Mouse (Mus musculus) cortical plate, adult 2 months (tissue): Measurements from ENCODE around the gene Stat3. TPM values are rescaled to one million over a fixed set of nuclear protein-coding genes. Genes with fewer than 3 reads are reported as not detected.

Experiments used
- H3K27ac ChIP-seq: fragments of 200-500 bp; 2 replicates; pipeline ENCODE4 v1.5.1; 2012; ENCODE audit warnings: low read length, control low read depth, inconsistent platforms; ENCODE audit not compliant: insufficient read depth
- H3K4me1 ChIP-seq: fragments of 200-500 bp; 2 replicates; pipeline ENCODE4 v1.6.1; 2011; ENCODE audit warnings: low read length; ENCODE audit not compliant: control insufficient read depth, insufficient read depth
- H3K4me3 ChIP-seq: fragments of 200-500 bp; 2 replicates; pipeline ENCODE4 v1.5.1; 2011; ENCODE audit warnings: mild to moderate bottlenecking, low read length, control low read depth; ENCODE audit not compliant: insufficient read depth
- CTCF ChIP-seq: fragments of 200-500 bp; IDR thresholded peaks from 2 replicates; pipeline ENCODE4 v1.5.1; 2011; ENCODE audit warnings: mild to moderate bottlenecking, control low read depth, low read length; ENCODE audit not compliant: insufficient read depth; ENCODE audit errors: extremely low read depth
- POLR2A ChIP-seq: fragments of 200-500 bp; IDR thresholded peaks from 2 replicates; pipeline ENCODE4 v1.6.1; 2011; ENCODE audit warnings: mild to moderate bottlenecking, low read length, control low read depth; ENCODE audit not compliant: insufficient read depth; ENCODE audit errors: extremely low read depth
- polyA plus RNA-seq: library from polyadenylated mRNA; depleted of rRNA; stranded (reverse); fragments of >200 nt; gene quantifications from 2 replicates; pipeline ENCODE4 v1.2.3, GENCODE M21; 2012

Gene Stat3
- polyA plus RNA-seq, 1 experiment = 38.9 TPM

DNA sequence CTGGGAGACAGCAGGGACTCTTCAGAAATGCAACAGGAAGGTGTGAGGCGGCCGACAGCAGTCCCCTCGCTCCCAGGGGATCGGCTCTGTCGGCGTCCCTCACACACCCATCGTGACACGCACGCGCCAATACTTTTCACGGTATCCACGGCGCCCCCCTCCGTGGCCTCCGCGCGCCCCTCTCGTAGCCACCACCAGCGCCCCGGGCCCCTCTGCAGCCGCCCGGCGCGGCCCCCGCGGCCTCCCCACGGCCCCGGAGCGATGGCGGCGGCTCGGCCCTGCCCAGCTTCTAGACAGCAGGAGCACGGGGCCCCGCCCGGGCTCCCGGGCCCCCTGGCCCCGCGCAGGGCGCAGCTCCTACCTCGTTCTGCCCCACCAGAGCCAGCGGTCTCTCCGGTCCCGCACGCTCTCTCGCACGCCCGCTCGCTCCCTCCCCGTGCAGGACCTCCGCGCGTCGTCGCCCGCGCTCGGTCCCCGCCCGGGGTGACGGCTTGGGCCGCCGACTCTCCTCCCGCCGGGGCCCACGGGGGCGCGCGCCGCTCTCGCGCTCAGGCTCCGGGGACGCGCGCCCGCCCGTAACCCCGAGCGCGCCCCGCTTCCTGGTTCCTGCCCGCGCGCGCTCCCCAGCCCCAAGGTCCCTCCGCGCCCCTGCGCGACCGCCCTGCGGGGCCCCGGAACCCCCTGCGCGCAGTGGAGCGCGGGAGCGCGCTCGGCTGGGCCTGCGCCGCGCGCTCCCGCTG is 89.1 kb downstream of the Stat3 start, which contains the start of gene Stat5b:
Stat5b (minus strand) TSS at position 687 of the 740 bp plus-strand sequence.
- Histone ChIP-seq H3K4me3 (peak within 1 kb of the TSS; percentile 80), H3K27ac (peak within 1 kb of the TSS; percentile 74), H3K4me1 (peaks cover 1% of the 10 kb centered on the region; the same call in 1 of the 2 replicates)
- TF ChIP-seq CTCF (no peak), POLR2A (no peak)

DNA sequence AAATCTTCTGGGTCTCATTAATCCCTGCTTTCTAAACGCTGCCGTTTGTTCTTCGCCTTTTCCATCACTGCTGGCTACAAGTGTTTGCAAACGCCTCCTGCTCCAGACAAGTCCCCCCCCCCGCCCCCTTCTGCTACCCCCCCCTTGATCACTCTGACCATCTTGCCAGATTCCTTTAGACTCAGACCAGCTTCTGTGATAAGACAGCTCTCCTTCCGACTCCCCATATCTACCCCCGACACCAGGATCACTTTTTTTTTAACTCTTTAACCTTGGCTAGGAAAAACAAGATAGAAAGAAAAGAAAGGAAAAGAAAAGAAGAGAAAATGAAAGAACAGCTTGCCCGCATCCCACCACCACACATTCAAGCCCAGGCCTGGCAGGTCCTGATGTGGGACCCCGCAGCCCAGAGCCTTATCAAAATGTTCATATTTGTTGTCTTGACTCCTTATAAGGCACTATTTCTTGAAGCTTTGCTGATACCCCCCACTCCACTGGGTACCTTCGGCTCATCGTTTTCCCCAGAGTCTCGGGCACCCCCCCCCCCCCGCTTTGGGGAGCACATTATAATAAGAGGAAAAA is 89.8 kb downstream of the Stat3 start:
- TF ChIP-seq CTCF = no peak
- TF ChIP-seq POLR2A = no peak
- Histone ChIP-seq H3K27ac (no peak overlapping the region), H3K4me3 (peak overlapping the region; percentile 80)

DNA sequence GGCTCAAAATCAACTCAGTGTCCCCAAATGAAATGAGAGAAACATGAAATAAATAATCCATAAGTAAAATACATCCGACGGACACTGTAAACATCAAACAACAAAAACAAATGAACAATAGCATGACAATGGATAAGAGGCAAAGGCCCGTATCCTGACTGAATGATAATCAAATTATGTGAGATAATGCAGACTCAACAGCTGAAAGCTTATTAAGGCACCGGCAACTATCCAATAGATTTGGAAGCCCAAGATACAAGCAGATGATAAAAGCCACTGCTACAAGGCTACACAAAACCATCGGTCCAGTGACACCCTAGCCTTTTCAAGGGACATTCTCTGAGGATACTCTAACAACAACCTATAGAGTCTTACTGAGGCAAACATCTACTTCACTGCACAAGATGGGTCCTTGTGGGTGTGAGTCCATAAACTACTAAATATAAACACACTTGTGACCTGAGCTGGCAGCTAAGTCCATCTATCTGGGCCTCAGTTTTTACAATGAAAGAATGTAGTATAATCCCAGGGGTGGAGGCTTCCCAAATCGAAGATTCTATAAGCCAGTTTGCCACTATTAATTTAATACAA is 90.5 kb downstream of the Stat3 start:
- no peak for TF ChIP-seq POLR2A
- no peak for TF ChIP-seq CTCF
- Histone ChIP-seq H3K27ac (no peak overlapping the region), H3K4me3 (peak overlapping the region; percentile 80; the same call in 1 of the 2 replicates), H3K4me1 (peaks cover 1% of the 10 kb centered on the region; the same call in 1 of the 2 replicates)

More for the DNA sequence above, 89.8 kb downstream of the Stat3 start:
- H3K4me1 ChIP-seq = peaks cover 1% of the 10 kb centered on the region; the same call in 1 of the 2 replicates

DNA sequence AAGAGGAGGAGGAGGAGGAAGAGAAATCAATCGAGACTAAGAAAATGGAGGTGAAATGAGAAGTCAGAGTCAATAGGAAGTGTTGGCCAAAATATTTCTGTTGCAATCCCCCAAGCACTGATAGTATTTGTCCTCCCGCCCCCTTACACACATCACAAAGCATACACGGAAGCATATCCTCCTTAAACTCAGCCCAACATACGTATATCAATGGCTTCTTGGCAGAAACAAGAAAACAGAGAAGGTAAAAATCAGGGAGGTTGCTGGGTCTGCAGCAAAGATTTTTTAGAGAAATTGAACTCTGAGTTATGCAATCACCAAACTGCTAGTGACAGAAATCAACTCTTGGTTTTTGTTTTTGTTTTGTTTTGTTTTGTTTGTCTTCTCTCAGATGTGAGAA is 91.3 kb downstream of the Stat3 start:
- Histone ChIP-seq H3K4me1 (peaks cover 1% of the 10 kb centered on the region; the same call in 1 of the 2 replicates), H3K27ac (no peak overlapping the region), H3K4me3 (no peak overlapping the region)
- no peak for TF ChIP-seq CTCF
- TF ChIP-seq POLR2A = no peak

DNA sequence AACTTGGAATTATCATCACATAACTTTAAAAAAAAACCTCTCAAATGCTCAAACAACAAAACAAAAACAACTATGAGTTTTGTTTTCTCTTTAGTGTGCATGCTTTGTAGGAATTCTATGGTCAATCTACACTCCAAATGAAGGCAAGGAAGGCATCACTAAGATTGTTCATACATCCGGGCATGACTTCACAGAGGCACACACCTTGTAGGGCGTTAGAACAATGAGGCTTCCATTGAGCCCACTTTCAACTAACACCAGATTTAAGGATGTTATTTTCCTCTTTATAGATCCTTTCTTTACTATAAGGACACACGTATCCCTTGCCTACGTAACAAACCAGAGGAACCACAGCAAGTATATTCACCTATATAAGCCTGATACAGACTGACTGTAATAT is 91.8 kb downstream of the Stat3 start:
- Histone ChIP-seq H3K4me3 (no peak overlapping the region), H3K27ac (no peak overlapping the region), H3K4me1 (peaks cover 1% of the 10 kb centered on the region; the same call in 1 of the 2 replicates)
- no peak for TF ChIP-seq CTCF
- TF ChIP-seq POLR2A = no peak

DNA sequence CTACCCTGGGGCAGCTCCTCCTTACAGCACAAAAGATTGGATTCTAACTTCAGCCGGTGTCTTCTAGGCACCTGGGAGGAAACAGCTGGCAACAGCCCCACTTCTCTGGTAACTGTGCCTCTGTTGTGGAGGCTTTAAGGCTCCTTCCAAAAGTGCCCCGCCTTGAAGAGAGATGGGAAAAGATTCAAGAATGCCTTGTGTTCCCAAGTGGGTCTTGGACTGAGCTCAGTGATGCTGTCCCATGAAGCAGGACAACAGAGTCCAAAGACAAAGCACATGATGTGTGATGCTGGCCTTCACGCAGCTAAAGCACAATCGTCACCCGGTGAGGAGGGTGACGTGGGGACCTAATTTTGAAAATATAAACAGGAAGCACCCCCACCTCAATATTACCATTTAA is 93.5 kb downstream of the Stat3 start:
- Histone ChIP-seq H3K4me3 (no peak overlapping the region), H3K27ac (no peak overlapping the region), H3K4me1 (peaks cover 1% of the 10 kb centered on the region; the same call in 1 of the 2 replicates)
- TF ChIP-seq POLR2A (no peak), CTCF (no peak)

DNA sequence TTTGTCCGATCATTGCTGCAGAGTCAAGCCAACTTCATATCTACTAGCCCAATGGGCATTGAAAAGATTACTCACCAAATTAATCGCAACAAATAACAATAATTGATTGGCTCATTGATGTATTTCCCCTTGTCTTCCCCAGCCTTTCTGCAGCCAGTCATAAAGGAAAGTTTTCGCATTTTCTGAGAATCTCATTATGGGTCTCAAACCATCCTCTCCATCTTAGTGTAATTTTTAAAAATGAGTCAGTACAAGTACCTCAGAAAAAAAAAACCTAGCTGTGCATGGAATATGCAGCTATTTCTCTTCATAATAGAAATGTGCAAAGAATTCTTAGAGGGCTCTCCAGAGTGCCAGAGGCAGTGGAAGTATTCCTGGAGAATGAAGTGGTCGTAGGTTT is 95.2 kb downstream of the Stat3 start:
- Histone ChIP-seq H3K4me3 (no peak overlapping the region), H3K27ac (no peak overlapping the region), H3K4me1 (peaks cover 1% of the 10 kb centered on the region; the same call in 1 of the 2 replicates)
- no peak for TF ChIP-seq CTCF
- no peak for TF ChIP-seq POLR2A

DNA sequence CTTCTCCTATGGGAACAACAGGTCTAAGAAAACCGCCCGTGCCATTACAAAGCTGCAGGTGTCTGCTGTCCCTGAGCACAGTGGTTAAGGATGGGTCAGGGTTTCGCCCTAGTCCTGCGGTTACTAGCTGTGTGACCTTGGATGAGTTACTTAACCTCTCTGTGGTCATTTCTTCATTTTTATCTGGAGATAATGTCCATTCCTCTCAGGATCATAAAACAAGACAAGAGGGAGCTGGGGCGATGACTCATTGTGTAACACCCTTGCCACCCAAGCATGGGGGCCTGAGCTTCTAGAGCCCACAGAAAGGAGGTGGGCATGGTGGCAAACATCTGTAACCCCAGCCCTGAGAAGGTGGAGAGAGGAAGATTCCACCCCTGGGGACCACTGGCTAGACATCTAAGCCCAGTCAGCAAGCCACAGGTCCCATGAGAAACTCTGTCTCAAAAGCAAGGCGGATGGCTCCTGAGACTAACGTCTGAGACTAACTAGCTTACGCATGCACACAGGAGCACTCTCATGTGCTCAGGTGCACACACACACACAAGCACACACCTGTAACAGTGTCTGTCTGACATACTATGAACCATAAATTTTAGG is 96.2 kb downstream of the Stat3 start:
- TF ChIP-seq CTCF (no peak), POLR2A (no peak)
- H3K4me3 ChIP-seq = no peak overlapping the region
- no peaks in the 10 kb centered on the region; the same call in 1 of the 2 replicates for H3K4me1 ChIP-seq
- no peak overlapping the region for H3K27ac ChIP-seq

DNA sequence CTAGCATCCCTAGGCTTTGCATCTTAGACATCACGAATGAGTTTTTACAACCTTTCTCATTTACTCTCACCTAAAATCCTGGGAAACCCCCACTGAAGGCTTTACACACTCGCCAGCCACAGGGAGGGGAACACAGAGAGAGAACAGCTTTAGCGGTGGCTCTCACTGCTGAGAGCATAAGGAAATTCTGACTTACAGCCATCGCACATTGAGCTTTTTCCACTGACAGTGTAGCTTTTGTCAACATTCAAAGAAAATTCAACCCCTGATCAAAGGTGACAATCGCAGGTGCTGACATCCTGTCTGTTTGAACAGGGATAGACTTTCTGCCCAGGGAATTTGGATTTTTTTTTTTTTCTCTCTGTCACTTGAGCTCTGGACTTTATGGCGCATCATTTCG is 97.3 kb downstream of the Stat3 start:
- Histone ChIP-seq H3K4me3 (no peak overlapping the region), H3K4me1 (no peaks in the 10 kb centered on the region; the same call in 1 of the 2 replicates), H3K27ac (no peak overlapping the region)
- TF ChIP-seq POLR2A = no peak
- no peak for TF ChIP-seq CTCF
